Mouse (Mus musculus) lung, embryonic 16.5 days (tissue): ENCODE measurements at regions not wholly inside any gene's neighbourhood (a gene's known extent, or its start where the extent isn't known, plus 50 kb on each side); places are given as distances from the start of the nearest gene placed in this dataset.

Source experiments
- ATAC-seq: fragments of 200-750 bp; cut with Nextera tagmentation; 2 replicates; pipeline ENCODE4 v1.8.0; 2017; ENCODE audit warnings: low read depth, mild to moderate bottlenecking, moderate library complexity
- H3K27ac ChIP-seq: fragments of 300-500 bp; sonication (generic); 2 replicates; pipeline ENCODE4 v1.5.1; 2014; ENCODE audit warnings: mild to moderate bottlenecking, control low read depth, low read length
- H3K27me3 ChIP-seq: fragments of 300-500 bp; sonication (generic); 2 replicates; pipeline ENCODE4 v1.6.1; 2014; ENCODE audit warnings: low read depth, low read length, mixed read lengths; ENCODE audit not compliant: control insufficient read depth, insufficient read depth
- H3K36me3 ChIP-seq: fragments of 300-500 bp; sonication (generic); 2 replicates; pipeline ENCODE4 v1.6.1; 2014; ENCODE audit warnings: low read length; ENCODE audit not compliant: control insufficient read depth, insufficient read depth
- H3K4me1 ChIP-seq: fragments of 300-500 bp; sonication (generic); replicated peaks from 2 replicates; pipeline ENCODE4 v1.6.1; 2014; ENCODE audit warnings: low read length, mixed read lengths; ENCODE audit not compliant: control insufficient read depth, insufficient read depth
- H3K4me2 ChIP-seq: fragments of 300-500 bp; sonication (generic); 2 replicates; pipeline ENCODE4 v1.6.1; 2014; ENCODE audit warnings: low read depth, low read length, control low read depth
- H3K4me3 ChIP-seq: fragments of 300-500 bp; sonication (generic); 2 replicates; pipeline ENCODE4 v1.5.1; 2014; ENCODE audit warnings: mild to moderate bottlenecking, low read length, control low read depth
- H3K9ac ChIP-seq: fragments of 300-500 bp; sonication (generic); 2 replicates; pipeline ENCODE4 v1.6.1; 2014; ENCODE audit warnings: low read length, control low read depth
- H3K9me3 ChIP-seq: fragments of 300-500 bp; sonication (generic); 2 replicates; pipeline ENCODE4 v1.6.1; 2016; ENCODE audit warnings: low read length; ENCODE audit not compliant: control insufficient read depth
- WGBS: fragments of 180-500 bp; shearing (Covaris S2); extraction: QIAGEN DNeasy Blood & Tissue Kit; methylation state at CpG from one replicate; pipeline ENCODE4 v1.1.7; 2014; 5-methylcytosine and 5-hydroxymethylcytosine counted together

- ATAC-seq, result no peak
- no peak overlapping the region for H3K9ac ChIP-seq
- WGBS, result 67% methylated on average over 4 of the region's 4 CpGs
Measured at GRCm38 (mm10) chr7:77502608-77503007, 1235.2 kb downstream of the Ntrk3 start.

GRCm38 (mm10) chr7:77495066-77495465, 1242.7 kb downstream of the Ntrk3 start:
- Histone ChIP-seq H3K4me1 (no peaks in the 10 kb centered on the region), H3K36me3 (no peaks in the 10 kb centered on the region), H3K27ac (no peak overlapping the region), H3K27me3 (no peaks in the 10 kb centered on the region), H3K4me3 (no peak overlapping the region), H3K4me2 (no peak overlapping the region), H3K9me3 (no peaks in the 10 kb centered on the region), H3K9ac (no peak overlapping the region)
- ATAC-seq, result no peak
- WGBS, result 86% methylated on average over 3 of the region's 3 CpGs

More at GRCm38 (mm10) chr7:77502608-77503007, 1235.2 kb downstream of the Ntrk3 start:
- no peak overlapping the region for H3K4me3 ChIP-seq
- H3K36me3 ChIP-seq, result no peaks in the 10 kb centered on the region
- no peaks in the 10 kb centered on the region for H3K4me1 ChIP-seq
- no peaks in the 10 kb centered on the region for H3K9me3 ChIP-seq
- no peak overlapping the region for H3K4me2 ChIP-seq
- no peak overlapping the region for H3K27ac ChIP-seq
- no peaks in the 10 kb centered on the region for H3K27me3 ChIP-seq

GRCm38 (mm10) chr7:77477519-77477918, 1247.8 kb downstream of the Agbl1 start:
- H3K4me1 ChIP-seq, result no peaks in the 10 kb centered on the region
- no peak overlapping the region for H3K27ac ChIP-seq
- H3K9me3 ChIP-seq, result no peaks in the 10 kb centered on the region
- no peak overlapping the region for H3K4me3 ChIP-seq
- no peaks in the 10 kb centered on the region for H3K36me3 ChIP-seq
- ATAC-seq, result peak; percentile 72
- no peak overlapping the region for H3K9ac ChIP-seq
- no peaks in the 10 kb centered on the region for H3K27me3 ChIP-seq
- no peak overlapping the region for H3K4me2 ChIP-seq
- WGBS, result 46% methylated on average over 2 of the region's 2 CpGs

GRCm38 (mm10) chr7:77446052-77446367, 1216.3 kb downstream of the Agbl1 start:
- no peak overlapping the region for H3K9ac ChIP-seq
- H3K4me2 ChIP-seq, result no peak overlapping the region
- H3K4me3 ChIP-seq, result no peak overlapping the region
- H3K36me3 ChIP-seq, result no peaks in the 10 kb centered on the region
- no peaks in the 10 kb centered on the region for H3K9me3 ChIP-seq
- no peak for ATAC-seq
- no peak overlapping the region for H3K27ac ChIP-seq
- no peaks in the 10 kb centered on the region for H3K4me1 ChIP-seq
- no peaks in the 10 kb centered on the region for H3K27me3 ChIP-seq
- WGBS, result 25% methylated on average over 2 of the region's 2 CpGs

GRCm38 (mm10) chr7:77445352-77446051, 1215.8 kb downstream of the Agbl1 start:
- Histone ChIP-seq H3K27ac (no peak overlapping the region), H3K4me2 (no peak overlapping the region), H3K4me3 (no peak overlapping the region), H3K27me3 (no peaks in the 10 kb centered on the region), H3K9ac (no peak overlapping the region), H3K4me1 (no peaks in the 10 kb centered on the region), H3K9me3 (no peaks in the 10 kb centered on the region), H3K36me3 (no peaks in the 10 kb centered on the region)
- WGBS, result 50% methylated on average over 11 of the region's 11 CpGs
- ATAC-seq, result no peak

GRCm38 (mm10) chr7:77441622-77442021, 1211.9 kb downstream of the Agbl1 start:
- H3K4me1 ChIP-seq, result no peaks in the 10 kb centered on the region
- H3K4me3 ChIP-seq, result no peak overlapping the region
- ATAC-seq, result no peak
- WGBS, result 52% methylated on average over 2 of the region's 2 CpGs
- no peaks in the 10 kb centered on the region for H3K27me3 ChIP-seq
- no peaks in the 10 kb centered on the region for H3K9me3 ChIP-seq
- no peaks in the 10 kb centered on the region for H3K36me3 ChIP-seq
- no peak overlapping the region for H3K4me2 ChIP-seq
- no peak overlapping the region for H3K27ac ChIP-seq
- no peak overlapping the region for H3K9ac ChIP-seq

GRCm38 (mm10) chr7:77413606-77414005, 1183.9 kb downstream of the Agbl1 start:
- Histone ChIP-seq H3K4me2 (no peak overlapping the region), H3K27me3 (no peaks in the 10 kb centered on the region), H3K4me3 (no peak overlapping the region), H3K4me1 (no peaks in the 10 kb centered on the region), H3K27ac (no peak overlapping the region), H3K9me3 (no peaks in the 10 kb centered on the region), H3K36me3 (no peaks in the 10 kb centered on the region), H3K9ac (no peak overlapping the region)
- ATAC-seq, result no peak
- 75% methylated on average over 4 of the region's 4 CpGs for WGBS
